20 mouse cellular contexts compared by ENCODE assay signal in the genomic region with DNA sequence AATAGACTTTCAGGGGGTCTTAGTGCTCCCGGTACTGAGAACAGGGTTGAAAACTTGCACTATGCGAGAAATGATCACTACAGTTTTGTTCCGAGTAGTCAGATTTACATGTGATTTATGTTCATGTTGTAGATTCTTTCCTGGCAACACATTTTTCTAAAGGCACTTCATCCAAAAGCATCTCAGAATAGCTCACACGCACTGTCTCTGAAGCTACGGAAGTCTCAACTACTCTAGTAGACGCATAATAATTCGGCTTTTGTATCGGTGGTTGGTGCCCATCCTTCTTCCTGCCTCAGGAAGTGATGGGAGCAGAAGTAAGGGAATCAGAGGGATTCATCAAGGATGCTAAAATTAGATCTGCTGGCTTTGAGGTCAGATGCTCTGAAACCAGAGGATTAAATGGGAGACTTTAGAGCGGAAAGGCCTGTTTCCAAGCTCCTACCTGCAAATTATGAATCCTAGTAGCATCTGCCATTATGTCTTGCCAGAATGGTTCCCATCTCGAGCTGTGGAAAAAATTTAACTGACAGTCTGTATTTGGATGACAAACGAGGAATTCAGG. TPM values are rescaled to one million over a fixed set of nuclear protein-coding genes. Genes with fewer than 3 reads are reported as not detected.
A peak's percentile ranks its signal among the peaks of the same experiment; 100 is the strongest.
DNase-seq lines count a peak whose midpoint lies in the region; ATAC-seq and TF ChIP-seq lines count a peak whose summit lies in the region.
"Had no signal": no experiment of that assay in that cellular context is flagged by ENCODE, and none has a peak within 500 bp of the region (broad histone marks: within the 10 kb centered on the region; RNA-seq: fewer than 3 reads in every experiment).

No protein-coding gene starts in this region.

- TF ChIP-seq EP300 in liver, postnatal 0 days (IDR thresholded peaks at IDR 0.05; ENCODE audit: low read depth): no peak

- intact Hi-C loops in heart, postnatal 36 days (cut with DNase I): no loop called here

- H3K4me1 ChIP-seq in cerebellum, adult 2 months (ENCODE audit: control insufficient read depth, insufficient read depth, low read length): peaks cover 44% of the 10 kb centered on the region
- H3K4me1 ChIP-seq in forebrain, embryonic 16.5 days (replicated peaks; ENCODE audit: control insufficient read depth, insufficient read depth, low read length): peaks cover 6% of the 10 kb centered on the region
- H3K4me1 ChIP-seq in forebrain, embryonic 11.5 days (replicated peaks; ENCODE audit: control insufficient read depth, insufficient read depth, low read length): no peaks in the 10 kb centered on the region
- H3K4me1 ChIP-seq in liver, postnatal 0 days (ENCODE audit: insufficient read depth): peaks cover 2% of the 10 kb centered on the region; the same call in 1 of the 2 replicates
- H3K4me1 ChIP-seq in liver, embryonic 11.5 days (replicated peaks; ENCODE audit: control insufficient read depth, insufficient read depth, low read length): no peaks in the 10 kb centered on the region
- H3K4me1 ChIP-seq: embryonic facial prominence, embryonic 13.5 days; intestine, embryonic 15.5 days had no signal

- no peak for TF ChIP-seq POLR2A in cerebellum, adult 2 months (IDR thresholded peaks at IDR 0.05; ENCODE audit: borderline replicate concordance, insufficient read depth, low read length)

- no peaks in the 10 kb centered on the region for H3K36me3 ChIP-seq in forebrain, embryonic 16.5 days (ENCODE audit: control insufficient read depth, insufficient read depth)
- H3K36me3 ChIP-seq in forebrain, embryonic 11.5 days (ENCODE audit: control insufficient read depth, insufficient read depth, low read length): no peaks in the 10 kb centered on the region
- H3K36me3 ChIP-seq in liver, postnatal 0 days (replicated peaks; ENCODE audit: insufficient read depth, low read length): no peaks in the 10 kb centered on the region
- H3K36me3 ChIP-seq in liver, embryonic 11.5 days (ENCODE audit: control insufficient read depth, insufficient read depth, low read length): no peaks in the 10 kb centered on the region
- H3K36me3 ChIP-seq: embryonic facial prominence, embryonic 13.5 days; heart, embryonic 10.5 days; hindbrain, embryonic 10.5 days; intestine, embryonic 15.5 days had no signal

- peak overlapping the region; percentile 84; the same call in 1 of the 2 replicates for H3K27ac ChIP-seq in cerebellum, adult 2 months (ENCODE audit: insufficient read depth, low read length)
- peak overlapping the region; percentile 2; the same call in 1 of the 2 replicates for H3K27ac ChIP-seq in forebrain, embryonic 16.5 days (ENCODE audit: low read length)
- no peak overlapping the region for H3K27ac ChIP-seq in forebrain, embryonic 11.5 days (ENCODE audit: low read depth, low read length)
- 0 out of 2 replicates have a peak overlapping the region, but pooled peaks have one; percentile 11 for H3K27ac ChIP-seq in liver, postnatal 0 days (ENCODE audit: low read depth)
- H3K27ac ChIP-seq in liver, embryonic 11.5 days (ENCODE audit: low read depth, low read length): no peak overlapping the region
- H3K27ac ChIP-seq: embryonic facial prominence, embryonic 13.5 days; heart, embryonic 10.5 days; hindbrain, embryonic 10.5 days; hindbrain, embryonic 14.5 days; intestine, embryonic 15.5 days had no signal

- no peaks in the 10 kb centered on the region for H3K27me3 ChIP-seq in cerebellum, adult 2 months (ENCODE audit: control insufficient read depth, insufficient read depth, low read length)
- no peaks in the 10 kb centered on the region for H3K27me3 ChIP-seq in forebrain, embryonic 16.5 days (replicated peaks; ENCODE audit: control insufficient read depth, insufficient read depth, low read length)
- H3K27me3 ChIP-seq in forebrain, embryonic 11.5 days (ENCODE audit: control insufficient read depth, insufficient read depth, low read length): no peaks in the 10 kb centered on the region
- no peaks in the 10 kb centered on the region for H3K27me3 ChIP-seq in liver, postnatal 0 days (ENCODE audit: insufficient read depth, low read length)
- no peaks in the 10 kb centered on the region for H3K27me3 ChIP-seq in liver, embryonic 11.5 days (replicated peaks; ENCODE audit: control insufficient read depth, insufficient read depth, low read length)
- H3K27me3 ChIP-seq: embryonic facial prominence, embryonic 13.5 days; intestine, embryonic 15.5 days; Patski had no signal

- no peak overlapping the region for H3K4me3 ChIP-seq in cerebellum, adult 2 months (replicated peaks; ENCODE audit: insufficient read depth, low read depth, low read length)
- no peak overlapping the region for H3K4me3 ChIP-seq in forebrain, embryonic 16.5 days (replicated peaks; ENCODE audit: low read length)
- H3K4me3 ChIP-seq in forebrain, embryonic 11.5 days (ENCODE audit: low read depth, low read length): no peak overlapping the region
- no peak overlapping the region for H3K4me3 ChIP-seq in liver, postnatal 0 days (ENCODE audit: low read depth, low read length)
- no peak overlapping the region for H3K4me3 ChIP-seq in liver, embryonic 11.5 days (ENCODE audit: low read depth, low read length)
- H3K4me3 ChIP-seq: embryonic facial prominence, embryonic 13.5 days; heart, embryonic 10.5 days; hindbrain, embryonic 10.5 days; intestine, embryonic 15.5 days had no signal

- no peak for TF ChIP-seq CTCF in cerebellum, adult 2 months (IDR thresholded peaks at IDR 0.05; ENCODE audit: borderline replicate concordance, insufficient read depth, low read depth, low read length)
- no peak for TF ChIP-seq CTCF in liver, postnatal 0 days (IDR thresholded peaks at IDR 0.05; ENCODE audit: low read depth)

- H3K4me2 ChIP-seq in forebrain, embryonic 16.5 days (ENCODE audit: low read length): no peak overlapping the region
- H3K4me2 ChIP-seq in forebrain, embryonic 11.5 days (ENCODE audit: low read depth, low read length, severe bottlenecking): no peak overlapping the region
- H3K4me2 ChIP-seq in liver, postnatal 0 days (ENCODE audit: low read depth, low read length): no peak overlapping the region
- no peak overlapping the region for H3K4me2 ChIP-seq in liver, embryonic 11.5 days
- H3K4me2 ChIP-seq: embryonic facial prominence, embryonic 13.5 days; hindbrain, embryonic 14.5 days; intestine, embryonic 15.5 days had no signal

- no peaks in the 10 kb centered on the region for H3K9me3 ChIP-seq in forebrain, embryonic 16.5 days (ENCODE audit: control insufficient read depth, low read length)
- no peaks in the 10 kb centered on the region for H3K9me3 ChIP-seq in forebrain, embryonic 11.5 days (ENCODE audit: control insufficient read depth, low read length)
- H3K9me3 ChIP-seq in liver, postnatal 0 days (ENCODE audit: low read length): no peaks in the 10 kb centered on the region
- H3K9me3 ChIP-seq in liver, embryonic 11.5 days (ENCODE audit: control insufficient read depth, low read length): no peaks in the 10 kb centered on the region
- H3K9me3 ChIP-seq: embryonic facial prominence, embryonic 13.5 days; heart, embryonic 10.5 days; hindbrain, embryonic 10.5 days; intestine, embryonic 15.5 days had no signal

- H3K9ac ChIP-seq in forebrain, embryonic 16.5 days (replicated peaks; ENCODE audit: low read depth, low read length): no peak overlapping the region
- H3K9ac ChIP-seq in forebrain, embryonic 11.5 days (ENCODE audit: low read length): no peak overlapping the region
- no peak overlapping the region for H3K9ac ChIP-seq in liver, postnatal 0 days (replicated peaks)
- no peak overlapping the region for H3K9ac ChIP-seq in liver, embryonic 11.5 days (ENCODE audit: low read depth, low read length)
- H3K9ac ChIP-seq: embryonic facial prominence, embryonic 13.5 days; hindbrain, embryonic 14.5 days; intestine, embryonic 15.5 days had no signal

- DNase-seq in cerebellum, adult 2 months: peak in 1 of 2 experiments; percentile 71
- no peak for DNase-seq in cerebellum, postnatal 25 days
- no peak for DNase-seq in forebrain, embryonic 11.5 days (ENCODE audit: low spot score)
- no peak for DNase-seq in liver, postnatal 0 days
- DNase-seq in liver, embryonic 11.5 days (ENCODE audit: low spot score): no peak
- DNase-seq in telencephalon, adult 2 months (ENCODE audit: low read depth, low spot score): peak; percentile 33
- DNase-seq in heart, postnatal 36 days: no peak
- DNase-seq: adrenal gland, postnatal 14 days; gastrocnemius, postnatal 10 days; heart, adult 18-20 months; heart, postnatal 10 days; kidney, adult 18-20 months had no signal

- 31% methylated on average over 11 of the region's 11 CpGs for WGBS in cerebellum, adult 2 months
- WGBS in forebrain, embryonic 16.5 days: 74% methylated on average over 11 of the region's 11 CpGs
- 88% methylated on average over 11 of the region's 11 CpGs for WGBS in forebrain, embryonic 11.5 days
- 82% methylated on average over 11 of the region's 11 CpGs for WGBS in liver, postnatal 0 days (ENCODE audit: insufficient replicate concordance)
- WGBS in liver, embryonic 11.5 days: 76% methylated on average over 11 of the region's 11 CpGs

- ATAC-seq in forebrain, embryonic 16.5 days: no peak
- no peak for ATAC-seq in forebrain, embryonic 11.5 days (replicated peaks; ENCODE audit: low FRiP score)
- no peak for ATAC-seq in liver, postnatal 0 days
- ATAC-seq in liver, embryonic 11.5 days (replicated peaks; ENCODE audit: low FRiP score): no peak
- ATAC-seq: activated CD4-positive, CD25-positive, alpha-beta regulatory T cell, adult 4 months; intestine, embryonic 15.5 days; Patski had no signal

RNA-seq across cellular contexts. Expression of a gene that starts 32.4 kb away (rescaled TPM):
- 143 and 148 TPM in 2 replicates for polyA plus RNA-seq in cerebellum, adult 2 months (2012; rRNA removed)
- 35.5 and 41.2 TPM in 2 replicates for polyA plus RNA-seq in forebrain, embryonic 16.5 days (2015; fragmentation: Nextera tagmentation; extraction: Ambion mirVana)
- 25.3 and 26.3 TPM in 2 replicates for polyA plus RNA-seq in forebrain, embryonic 11.5 days (2014; fragmentation: Nextera tagmentation; extraction: Ambion mirVana)
- polyA plus RNA-seq in liver, postnatal 0 days (2015; fragmentation: Nextera tagmentation; extraction: Ambion mirVana): 6.0 and 6.4 TPM in 2 replicates
- 9.4 and 9.5 TPM in 2 replicates for polyA plus RNA-seq in liver, embryonic 11.5 days (2014; fragmentation: Nextera tagmentation; extraction: Ambion mirVana)
- 100 to 1,000 TPM; 392 to 396 TPM for total RNA-seq in heart, postnatal 36 days (2021)

RNA-seq across cellular contexts. Expression of a gene that starts 32.8 kb away (rescaled TPM):
- polyA plus RNA-seq in cerebellum, adult 2 months (2012; rRNA removed): 276 and 283 TPM in 2 replicates
- 58.6 and 61.5 TPM in 2 replicates for polyA plus RNA-seq in forebrain, embryonic 16.5 days (2015; fragmentation: Nextera tagmentation; extraction: Ambion mirVana)
- polyA plus RNA-seq in forebrain, embryonic 11.5 days (2014; fragmentation: Nextera tagmentation; extraction: Ambion mirVana): 2.4 and 3.0 TPM in 2 replicates
- 0.12 and 0.22 TPM in 2 replicates for polyA plus RNA-seq in liver, postnatal 0 days (2015; fragmentation: Nextera tagmentation; extraction: Ambion mirVana)
- 2.3 and 2.4 TPM in 2 replicates for polyA plus RNA-seq in liver, embryonic 11.5 days (2014; fragmentation: Nextera tagmentation; extraction: Ambion mirVana)
- 1 to 10 TPM; 2.1 to 2.2 TPM for total RNA-seq in heart, postnatal 36 days (2021)

Comparison
In these comparisons a context has a peak if more than half of its experiments do, and no peak if none do; other contexts are left out.
1. H3K27ac ChIP-seq: peak in cerebellum, adult 2 months (single experiment), forebrain, embryonic 16.5 days (single experiment) and liver, postnatal 0 days (single experiment); none in forebrain, embryonic 11.5 days (single experiment) and liver, embryonic 11.5 days (single experiment).
2. RNA of a gene that starts 32.8 kb away (polyA plus RNA-seq): 276 to 283 TPM in cerebellum, adult 2 months and 58.6 to 61.5 TPM in forebrain, embryonic 16.5 days; 2.3 to 2.4 TPM in liver, embryonic 11.5 days, 2.4 to 3.0 TPM in forebrain, embryonic 11.5 days and 0.12 to 0.22 TPM in liver, postnatal 0 days; every median in the first group is over 10 times any median in the second.